Mouse (Mus musculus): ENCODE measurements around the gene Dyx1c1. TPM values are rescaled to one million over a fixed set of nuclear protein-coding genes. Genes with fewer than 3 reads are reported as not detected.

Dyx1c1 gene
- total RNA-seq, 4 experiments from 2014 or later: 0.41 to 0.72 (median 0.56) TPM

Small RNAs within 50 kb of the gene (microRNA-seq; reads per million reads assigned to microRNA genes)
- gene Gm27353: not detected

Other genes starting within 250 kb of the Dyx1c1 start
- under 1 TPM in 3 of 4 experiments, not detected in 1; 0.06 to 0.17 (median 0.12) TPM for gene Prtg, start 151.9 kb upstream of the Dyx1c1 start, total RNA-seq (2022)
- gene Pygo1, start 33.1 kb upstream of the Dyx1c1 start, total RNA-seq (2022): 10 to 100 TPM; 12.9 to 16.4 (median 14.2) TPM
- gene Gm44503, start 67 bp downstream of the Dyx1c1 start, total RNA-seq (2022): not detected
- 1 to 10 TPM; 6.4 to 7.9 (median 7.6) TPM for gene Ccpg1os, start 26.6 kb downstream of the Dyx1c1 start, total RNA-seq (2022)
- 100 to 1,000 TPM in 1 of 4 experiments, 10 to 100 TPM in 3; 88.1 to 113 (median 97.9) TPM for gene Ccpg1, start 26.6 kb downstream of the Dyx1c1 start, total RNA-seq (2022)
- gene Pigb, start 81.6 kb downstream of the Dyx1c1 start, total RNA-seq (2022): 1 to 10 TPM; 1.9 to 3.3 (median 2.6) TPM
- gene Rab27a, start 86.1 kb downstream of the Dyx1c1 start, total RNA-seq (2022): 1 to 10 TPM; 4.3 to 7.0 (median 5.1) TPM
- gene Khdc3, start 143.1 kb downstream of the Dyx1c1 start, total RNA-seq (2022): not detected
- gene Gm20509, start 143.7 kb downstream of the Dyx1c1 start, total RNA-seq (2022): not detected
- gene Rsl24d1, start 154.6 kb downstream of the Dyx1c1 start, total RNA-seq (2022): 10 to 100 TPM; 47.4 to 55.9 (median 49.5) TPM

Measured in heart, adult 8-10 months (tissue).